Mouse (Mus musculus): ENCODE results near the gene Gm38119. TPM values are rescaled to one million over a fixed set of nuclear protein-coding genes. Genes with fewer than 3 reads are reported as not detected.
"Not testable (repeated sequence)": the region's sequence is repeated elsewhere in the genome, so short reads cannot be mapped to it uniquely, and the experiment has no call there.

Gene Gm38119
- not detected in 2 replicates for polyA plus RNA-seq (2012; rRNA removed)

DNA sequence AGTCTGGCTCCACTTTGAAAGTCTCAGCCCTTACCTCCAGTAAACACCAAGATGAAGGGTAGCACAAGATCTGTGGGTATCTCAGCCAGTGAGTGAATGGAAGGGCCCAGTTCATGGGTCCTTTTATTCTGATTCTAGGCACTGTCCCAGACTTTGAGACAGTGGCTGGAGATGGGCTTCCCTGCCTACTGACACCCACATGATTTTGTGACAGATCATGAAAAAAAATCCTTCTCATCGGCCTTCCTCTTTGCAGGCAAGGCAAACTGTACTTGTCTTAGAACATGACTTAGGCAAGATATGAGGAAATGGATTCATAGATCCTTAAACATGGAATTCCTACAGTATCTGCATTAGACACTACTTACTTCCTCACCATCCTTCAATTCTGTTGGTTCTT lies at the start of gene Gm38119:
TSS of gene Gm38119 (minus strand) at position 101 of the 400 bp plus-strand sequence.
- no peak for DNase-seq (ENCODE audit: low read depth, low spot score)

DNA sequence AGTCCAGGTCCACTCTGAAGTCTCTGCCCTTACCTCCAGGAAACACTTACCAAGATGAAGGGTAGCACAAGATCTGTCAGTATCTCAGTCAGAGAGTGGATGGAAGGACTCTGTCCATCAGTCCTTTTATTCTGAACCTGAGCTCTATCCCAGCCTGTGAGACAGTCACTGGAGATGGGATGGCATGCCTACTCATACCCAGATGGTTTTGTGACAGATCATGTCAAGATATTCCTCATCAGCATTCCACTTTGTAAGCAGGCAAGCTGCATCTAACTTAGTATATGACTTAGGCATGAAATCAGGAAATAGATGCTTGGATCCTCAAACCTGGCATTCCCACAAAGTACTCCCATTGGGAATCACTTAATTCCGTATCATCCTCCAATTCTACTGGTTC lies 39.9 kb upstream of the Gm38119 start, which contains the start of gene Lce1i:
TSS of gene Lce1i (minus strand) at position 101 of the 400 bp plus-strand sequence.
- WGBS = 73% methylated on average over 1 of the region's 1 CpGs

More for the DNA sequence above, at the start of gene Gm38119:
- WGBS = 59% methylated on average over 1 of the region's 1 CpGs

DNA sequence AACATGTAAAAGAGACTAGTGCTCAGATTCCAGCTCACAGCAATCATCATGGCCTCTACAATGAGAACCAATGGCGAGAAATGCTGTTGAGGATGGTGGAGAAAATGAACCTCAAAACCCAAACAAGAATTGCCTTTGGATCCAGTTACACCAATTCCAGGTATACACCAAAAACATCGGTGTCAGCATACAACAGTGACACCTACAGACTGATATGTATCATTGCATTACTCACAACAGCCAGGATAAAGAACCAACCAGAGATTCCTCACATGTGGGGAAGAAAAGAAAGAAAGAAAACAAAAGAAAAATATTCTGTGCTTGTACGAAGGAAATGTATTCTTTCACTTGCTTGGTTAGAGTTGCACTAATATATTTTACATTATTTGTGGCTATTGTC lies 32.7 kb upstream of the Gm38119 start:
- 21% methylated on average over 3 of the region's 3 CpGs for WGBS
- no peak for DNase-seq (ENCODE audit: low read depth, low spot score)

More for the DNA sequence above, 39.9 kb upstream of the Gm38119 start, which contains the start of gene Lce1i:
- DNase-seq (ENCODE audit: low read depth, low spot score) = no peak

DNA sequence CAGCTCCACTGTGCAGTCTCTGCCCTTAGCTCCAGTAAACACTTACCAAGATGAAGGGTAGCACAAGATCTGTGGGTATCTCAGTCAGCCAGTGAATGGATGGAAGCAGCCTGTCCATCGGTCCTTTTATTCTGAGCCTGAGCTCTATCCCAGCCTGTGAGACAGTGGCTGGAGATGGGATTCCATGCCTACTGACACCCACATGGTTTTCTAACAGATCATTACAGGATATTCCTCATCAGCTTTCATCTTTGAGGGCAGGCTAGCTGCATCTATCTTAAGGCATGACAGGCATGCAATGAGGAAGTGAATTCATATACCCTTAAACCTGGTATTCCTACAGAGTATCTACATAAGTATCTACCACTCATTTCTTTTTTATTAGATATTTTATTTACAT lies 26.1 kb upstream of the Gm38119 start, which contains the start of gene Lce1h:
TSS of gene Lce1h (minus strand) at position 101 of the 400 bp plus-strand sequence.
- WGBS = 91% methylated on average over 1 of the region's 1 CpGs
- no peak for DNase-seq (ENCODE audit: low read depth, low spot score)

DNA sequence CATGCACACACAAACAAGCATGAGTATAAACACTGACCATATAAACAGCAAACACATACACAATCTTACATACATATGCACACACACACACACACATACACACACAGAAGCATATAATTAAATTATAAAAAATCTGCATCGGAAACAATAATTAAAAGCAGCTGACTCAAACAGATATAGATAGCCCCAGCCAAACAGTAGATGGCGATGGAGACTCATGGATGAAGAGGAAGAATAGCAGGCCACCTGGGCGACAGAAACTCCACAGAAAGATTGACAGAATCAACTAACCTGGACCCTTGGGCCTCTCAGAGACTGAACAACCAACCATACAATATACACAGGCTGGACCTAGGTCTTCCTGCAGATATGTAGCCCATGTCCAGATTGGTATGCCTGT lies 14.3 kb upstream of the Gm38119 start:
- 42% methylated on average over 3 of the region's 3 CpGs for WGBS
- no peak for DNase-seq (ENCODE audit: low read depth, low spot score)

DNA sequence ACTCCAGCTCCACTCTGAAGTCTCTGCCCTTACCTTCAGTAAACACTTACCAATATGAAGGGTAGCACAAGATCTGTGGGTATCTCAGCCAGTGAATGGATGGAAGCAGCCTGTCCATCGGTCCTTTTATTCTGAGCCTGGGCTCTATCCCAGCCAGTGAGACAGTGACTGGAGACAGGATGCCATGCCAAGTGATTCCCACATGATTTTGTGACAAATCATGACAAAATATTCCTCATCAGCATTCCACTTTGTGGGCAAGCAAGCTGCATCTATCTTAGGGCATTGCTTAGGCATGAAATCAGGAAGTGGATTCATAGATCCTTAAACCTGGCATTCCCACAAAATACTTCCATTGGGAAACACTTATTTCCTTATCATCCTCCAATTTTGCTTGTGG lies 13.3 kb upstream of the Gm38119 start, which contains the start of gene Lce1g:
TSS of gene Lce1g (minus strand) at position 101 of the 400 bp plus-strand sequence.
- WGBS = 71% methylated on average over 1 of the region's 1 CpGs
- no peak for DNase-seq (ENCODE audit: low read depth, low spot score)

DNA sequence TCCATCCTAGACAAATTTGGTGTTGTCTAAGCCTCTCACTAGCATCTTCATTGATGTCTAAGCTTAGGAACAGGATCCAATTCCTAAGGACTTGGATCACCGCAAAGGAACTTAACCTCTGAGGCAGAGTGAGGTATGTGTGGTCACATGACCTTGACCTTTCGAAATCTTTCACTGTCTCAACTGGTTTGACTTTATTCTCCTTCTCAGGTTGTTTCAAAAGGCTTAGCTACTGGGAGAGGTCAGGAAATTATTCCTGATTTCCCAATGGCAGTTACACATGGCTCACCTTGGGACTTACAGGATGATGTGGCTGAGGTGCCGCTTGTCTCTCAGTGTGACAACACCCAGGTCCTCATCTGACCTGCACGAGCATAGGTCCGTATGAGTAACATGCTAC lies 16.3 kb downstream of the Gm38119 start:
- WGBS = 77% methylated on average over 5 of the region's 5 CpGs

DNA sequence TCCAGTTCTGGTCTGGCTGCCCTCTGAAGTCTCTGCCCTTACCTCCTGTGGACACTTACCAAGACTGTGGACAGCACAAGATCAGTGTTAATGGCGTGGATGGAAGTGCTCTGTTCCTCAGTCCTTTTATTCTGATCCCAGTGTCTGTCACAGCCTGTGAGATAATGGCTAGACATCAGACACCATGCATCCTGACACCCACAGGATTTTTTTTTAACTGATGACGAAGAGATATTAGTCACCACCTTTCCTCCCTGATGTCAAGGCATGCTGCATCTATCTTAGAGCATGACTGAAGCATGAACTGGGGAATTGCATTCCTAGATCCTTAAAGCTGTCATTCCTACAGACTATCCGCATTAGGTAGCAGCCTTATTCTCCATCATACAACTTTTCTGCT lies 18.6 kb downstream of the Gm38119 start, which contains the start of gene Lce1f:
TSS of gene Lce1f (minus strand) at position 101 of the 400 bp plus-strand sequence.
- no peak for DNase-seq (ENCODE audit: low read depth, low spot score)
- 71% methylated on average over 3 of the region's 3 CpGs for WGBS

More for the DNA sequence above, 16.3 kb downstream of the Gm38119 start:
- no peak for DNase-seq (ENCODE audit: low read depth, low spot score)

DNA sequence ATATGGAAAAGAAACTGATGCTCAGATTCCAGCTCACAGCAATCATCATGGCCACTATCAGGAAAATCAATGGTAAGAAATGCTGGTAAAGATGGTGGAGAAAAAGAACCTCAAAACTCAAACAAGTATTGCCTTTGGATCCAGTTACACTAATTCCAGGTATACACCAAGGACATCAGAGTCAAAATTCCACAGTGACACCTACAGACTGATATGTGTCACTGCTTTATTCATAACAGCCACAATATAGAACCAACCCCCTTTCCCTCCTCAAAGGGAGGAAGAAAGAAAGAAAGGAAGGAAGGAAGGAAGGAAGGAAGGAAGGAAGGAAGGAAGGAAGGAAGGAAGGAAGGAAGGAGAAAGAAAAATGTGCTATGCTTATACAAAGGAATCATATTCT lies 23.8 kb downstream of the Gm38119 start:
- DNase-seq (ENCODE audit: low read depth, low spot score) = no peak

DNA sequence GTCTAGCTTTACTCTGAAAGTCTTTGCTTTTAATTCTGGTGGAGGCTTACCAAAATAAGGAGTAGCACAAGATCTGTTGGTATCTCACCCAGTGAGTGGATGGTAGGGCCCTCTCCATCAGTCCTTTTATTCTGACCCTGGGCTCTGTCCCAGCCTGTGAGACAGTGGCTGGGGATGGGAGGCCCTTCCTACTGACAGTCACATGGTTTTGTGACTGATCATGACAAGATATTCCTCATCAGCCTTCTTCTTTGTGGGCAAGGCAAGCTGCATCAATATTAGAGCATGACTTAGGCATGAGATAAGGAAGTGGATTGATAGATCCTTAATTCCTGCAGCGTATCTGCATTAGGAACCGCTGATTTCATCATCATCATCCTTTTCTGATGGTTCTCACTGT lies 29.9 kb downstream of the Gm38119 start, which contains the start of gene Lce1e:
TSS of gene Lce1e (minus strand) at position 101 of the 400 bp plus-strand sequence.
- WGBS = 64% methylated on average over 2 of the region's 2 CpGs

DNA sequence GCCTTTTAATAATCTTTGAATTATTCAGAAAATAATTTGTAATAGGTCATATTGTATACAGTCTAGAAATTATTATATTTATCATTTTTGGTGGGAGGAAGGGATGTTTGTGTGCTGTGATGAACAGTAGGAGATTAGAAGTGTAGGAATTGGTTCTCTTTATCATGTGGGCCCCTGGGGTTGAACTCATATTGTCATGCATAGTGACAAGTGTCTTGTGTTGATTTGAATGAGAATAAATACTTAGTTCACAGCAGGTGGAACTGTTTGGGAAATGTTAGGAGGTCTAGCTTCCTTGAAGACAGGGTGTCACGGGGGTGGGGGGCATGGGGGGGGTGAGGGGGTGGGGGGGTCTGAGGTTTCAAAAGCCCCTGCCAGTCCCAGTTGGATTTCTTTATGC lies 44.3 kb downstream of the Gm38119 start:
- DNase-seq (ENCODE audit: low read depth, low spot score) = no peak
- WGBS = 14% methylated on average over 1 of the region's 1 CpGs

More for the DNA sequence above, 29.9 kb downstream of the Gm38119 start, which contains the start of gene Lce1e:
- no peak for DNase-seq (ENCODE audit: low read depth, low spot score)

DNA sequence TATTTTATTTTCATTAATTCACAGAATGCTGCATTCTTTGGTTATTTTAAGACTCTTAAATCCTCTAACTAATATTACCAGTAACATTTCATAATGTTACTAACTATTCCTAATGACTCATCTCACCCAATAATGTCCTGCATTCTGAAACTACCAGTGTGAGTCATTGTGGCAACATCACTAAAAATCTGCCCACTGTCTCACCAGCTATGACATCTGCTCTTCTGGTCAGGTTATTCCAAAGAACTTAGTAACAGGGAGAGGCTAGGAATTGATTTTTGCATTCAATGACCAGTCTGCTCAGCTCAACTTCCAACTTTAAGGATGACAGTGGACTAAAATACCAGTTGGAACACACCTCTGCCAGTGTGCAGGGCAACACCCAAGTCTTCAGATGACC lies 47.2 kb downstream of the Gm38119 start:
- no peak for DNase-seq (ENCODE audit: low read depth, low spot score)

DNA sequence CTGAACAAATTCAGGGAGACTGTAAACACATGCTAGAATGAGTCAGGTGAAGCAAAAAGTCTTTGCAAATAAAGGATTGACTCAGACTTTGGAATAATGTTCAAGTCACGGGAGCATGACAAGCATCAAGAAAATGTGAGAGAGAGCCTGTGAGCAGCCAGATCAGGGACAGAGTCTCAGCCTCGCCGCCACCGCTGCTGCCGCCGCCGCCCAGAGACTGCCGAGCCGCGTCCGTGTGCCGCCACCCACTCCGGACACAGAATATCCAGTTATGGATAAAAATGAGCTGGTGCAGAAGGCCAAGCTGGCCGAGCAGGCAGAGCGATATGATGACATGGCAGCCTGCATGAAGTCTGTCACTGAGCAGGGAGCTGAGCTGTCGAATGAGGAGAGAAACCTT lies 49.7 kb downstream of the Gm38119 start:
- not testable (repeated sequence) for DNase-seq (ENCODE audit: low read depth, low spot score)
- 74% methylated on average over 16 of the region's 16 CpGs for WGBS

Other genes starting within 250 kb of the Gm38119 start
- not detected in 2 replicates for gene Sprr4, start 238.6 kb downstream of the Gm38119 start, polyA plus RNA-seq (2012; rRNA removed)
- gene 2310046K23Rik, start 204.6 kb downstream of the Gm38119 start, polyA plus RNA-seq (2012; rRNA removed) = not detected in 2 replicates
- not detected in 2 replicates for gene Ivl, start 165.4 kb downstream of the Gm38119 start, polyA plus RNA-seq (2012; rRNA removed)
- gene Smcp, start 150.1 kb downstream of the Gm38119 start, polyA plus RNA-seq (2012; rRNA removed) = 0.69 TPM in 1 of 2 replicates, not detected in the other
- gene 2210017I01Rik, start 131.6 kb downstream of the Gm38119 start, polyA plus RNA-seq (2012; rRNA removed) = not detected in 2 replicates
- gene Lce6a, start 117.4 kb downstream of the Gm38119 start, polyA plus RNA-seq (2012; rRNA removed) = not detected in 2 replicates
- gene Lce1a1, start 90.8 kb downstream of the Gm38119 start, polyA plus RNA-seq (2012; rRNA removed) = not detected in 2 replicates
- 0.15 TPM in 1 of 2 replicates, not detected in the other for gene Lce1b, start 82.2 kb downstream of the Gm38119 start, polyA plus RNA-seq (2012; rRNA removed)
- gene Lce1a2, start 68.8 kb downstream of the Gm38119 start, polyA plus RNA-seq (2012; rRNA removed) = not detected in 2 replicates
- gene Lce1c, start 59.8 kb downstream of the Gm38119 start, polyA plus RNA-seq (2012; rRNA removed) = not detected in 2 replicates
- not detected in 2 replicates for gene Lce1d, start 51.9 kb downstream of the Gm38119 start, polyA plus RNA-seq (2012; rRNA removed)
- gene Lce1e, start 30.0 kb downstream of the Gm38119 start, polyA plus RNA-seq (2012; rRNA removed) = not detected in 2 replicates
- not detected in 2 replicates for gene Lce1f, start 18.7 kb downstream of the Gm38119 start, polyA plus RNA-seq (2012; rRNA removed)
- not detected in 2 replicates for gene Lce1g, start 13.2 kb upstream of the Gm38119 start, polyA plus RNA-seq (2012; rRNA removed)
- gene Lce1h, start 26.0 kb upstream of the Gm38119 start, polyA plus RNA-seq (2012; rRNA removed) = not detected in 2 replicates
- not detected in 2 replicates for gene Lce1i, start 39.8 kb upstream of the Gm38119 start, polyA plus RNA-seq (2012; rRNA removed)
- not detected in 2 replicates for gene Lce1j, start 51.4 kb upstream of the Gm38119 start, polyA plus RNA-seq (2012; rRNA removed)
- not detected in 2 replicates for gene Lce1k, start 68.8 kb upstream of the Gm38119 start, polyA plus RNA-seq (2012; rRNA removed)
- not detected in 2 replicates for gene Kprp, start 88.2 kb upstream of the Gm38119 start, polyA plus RNA-seq (2012; rRNA removed)
- not detected in 2 replicates for gene Lce1l, start 112.2 kb upstream of the Gm38119 start, polyA plus RNA-seq (2012; rRNA removed)
- not detected in 2 replicates for gene 2310050C09Rik, start 131.1 kb upstream of the Gm38119 start, polyA plus RNA-seq (2012; rRNA removed)
- not detected in 2 replicates for gene Lce3a, start 187.1 kb upstream of the Gm38119 start, polyA plus RNA-seq (2012; rRNA removed)
- gene Lce3b, start 193.9 kb upstream of the Gm38119 start, polyA plus RNA-seq (2012; rRNA removed) = 0.26 TPM in 1 of 2 replicates, not detected in the other
- gene Lce3c, start 205.4 kb upstream of the Gm38119 start, polyA plus RNA-seq (2012; rRNA removed) = not detected in 2 replicates
- gene Lce3d, start 218.3 kb upstream of the Gm38119 start, polyA plus RNA-seq (2012; rRNA removed) = not detected in 2 replicates
- not detected in 2 replicates for gene Lce3e, start 228.0 kb upstream of the Gm38119 start, polyA plus RNA-seq (2012; rRNA removed)